10 mouse cellular contexts compared by ENCODE assay signal in genomic region chr11:109621183-109621582, GRCm38 (mm10). TPM values are rescaled to one million over a fixed set of nuclear protein-coding genes. Genes with fewer than 3 reads are reported as not detected.
DNase-seq lines count a peak whose midpoint lies in the region; ATAC-seq and TF ChIP-seq lines count a peak whose summit lies in the region.
"Had no signal": no experiment of that assay in that cellular context is flagged by ENCODE, and none has a peak within 500 bp of the region (broad histone marks: within the 10 kb centered on the region; RNA-seq: fewer than 3 reads in every experiment).

No protein-coding gene starts in this region.

- ATAC-seq in Patski, result peak; percentile 66
- 0 out of 2 replicates have a peak, but pooled peaks have one; percentile 7 for ATAC-seq in lung, embryonic 14.5 days (ENCODE audit: insufficient read depth)

- no peaks in the 10 kb centered on the region for H3K36me3 ChIP-seq in lung, embryonic 14.5 days (ENCODE audit: insufficient read depth)
- H3K36me3 ChIP-seq: embryonic facial prominence, embryonic 12.5 days; limb, embryonic 12.5 days had no signal

- no peak overlapping the region for H3K4me2 ChIP-seq in lung, embryonic 14.5 days
- H3K4me2 ChIP-seq: embryonic facial prominence, embryonic 12.5 days; limb, embryonic 12.5 days had no signal

- H3K9me3 ChIP-seq in lung, embryonic 14.5 days (ENCODE audit: low read depth, low read length), result no peaks in the 10 kb centered on the region
- H3K9me3 ChIP-seq: embryonic facial prominence, embryonic 12.5 days had no signal

- H3K9ac ChIP-seq in lung, embryonic 14.5 days, result no peak overlapping the region
- H3K9ac ChIP-seq: embryonic facial prominence, embryonic 12.5 days; limb, embryonic 12.5 days had no signal

- TF ChIP-seq CTCF in Patski (IDR thresholded peaks at IDR 0.05), result peak; percentile 74
- TF ChIP-seq CTCF in cortical plate, adult 2 months (IDR thresholded peaks at IDR 0.05; ENCODE audit: extremely low read depth, insufficient read depth, low read length), result peak; percentile 35; the same call in 1 of the 2 replicates
- peak; percentile 79 for TF ChIP-seq CTCF in lung, embryonic 14.5 days (IDR thresholded peaks at IDR 0.05; ENCODE audit: low read depth)

- WGBS in lung, embryonic 14.5 days, result 20% methylated on average over 2 of the region's 2 CpGs

- no peak for TF ChIP-seq POLR2A in cortical plate, adult 2 months (IDR thresholded peaks at IDR 0.05; ENCODE audit: extremely low read depth, insufficient read depth, low read length)

- H3K27me3 ChIP-seq in Patski, result no peaks in the 10 kb centered on the region
- no peaks in the 10 kb centered on the region for H3K27me3 ChIP-seq in lung, embryonic 14.5 days (ENCODE audit: insufficient read depth, low read length)
- H3K27me3 ChIP-seq: embryonic facial prominence, embryonic 12.5 days; limb, embryonic 12.5 days had no signal

- no peak overlapping the region for H3K27ac ChIP-seq in cortical plate, adult 2 months (ENCODE audit: insufficient read depth, low read length)
- no peak overlapping the region for H3K27ac ChIP-seq in lung, embryonic 14.5 days (ENCODE audit: low read depth)
- H3K27ac ChIP-seq: embryonic facial prominence, embryonic 12.5 days; limb, embryonic 12.5 days had no signal

- in situ Hi-C loops in Patski (cut with MboI; ENCODE audit: low pct_unique_long_range_greater_than_20kb), result no loop called here

- no peaks in the 10 kb centered on the region for H3K4me1 ChIP-seq in cortical plate, adult 2 months (ENCODE audit: control insufficient read depth, insufficient read depth, low read length)
- H3K4me1 ChIP-seq in lung, embryonic 14.5 days (ENCODE audit: insufficient read depth), result peaks cover 4% of the 10 kb centered on the region; the same call in 1 of the 2 replicates

- DNase-seq in heart, adult 18-20 months, result peak; percentile 42 to 86
- DNase-seq in heart, adult 11 months, result no peak
- peak; percentile 79 for DNase-seq in 416B (ENCODE audit: low read depth)
- no peak for DNase-seq in Patski (ENCODE audit: low read depth, low spot score)
- peak; percentile 60 for DNase-seq in kidney, adult 9 months
- peak; percentile 92 for DNase-seq in lung, embryonic 14.5 days
- DNase-seq in right cerebral cortex, postnatal 4 days, result peak; percentile 74

- CTCF ChIA-PET in Patski (lab: Charles Lee), result interaction anchor here (0.8 to 5.0 kb wide), 21 partner anchors 9 to 663 kb away, joined by 3 to 43 read pairs (median 6); partner anchors contain the start of genes Prkar1a and Wipi1

- no peak overlapping the region for H3K4me3 ChIP-seq in cortical plate, adult 2 months (ENCODE audit: insufficient read depth, low read length)
- H3K4me3 ChIP-seq in lung, embryonic 14.5 days (ENCODE audit: low read depth, low read length), result no peak overlapping the region
- H3K4me3 ChIP-seq: embryonic facial prominence, embryonic 12.5 days; limb, embryonic 12.5 days had no signal

- POLR2A ChIA-PET in Patski (lab: Charles Lee), result interaction anchor here (1.1 to 1.7 kb wide), 2 partner anchors 11 to 32 kb away, joined by 3 to 4 read pairs; no protein-coding TSS in a partner anchor

RNA-seq across cellular contexts. Expression of gene Wipi1, which starts 9.4 kb away (rescaled TPM):
- total RNA-seq in heart, adult 18-20 months (2021), result 100 to 1,000 TPM; 100 to 107 TPM
- polyA plus RNA-seq in Patski (2021), result 36.7 TPM
- 19.6 and 20.2 TPM in 2 replicates for polyA plus RNA-seq in cortical plate, adult 2 months (2012; rRNA removed)
- polyA plus RNA-seq in lung, embryonic 14.5 days (2014; fragmentation: Nextera tagmentation; extraction: Ambion mirVana), result 24.1 and 24.9 TPM in 2 replicates

RNA-seq across cellular contexts. Expression of gene Prkar1a, which starts 28.0 kb away (rescaled TPM):
- total RNA-seq in heart, adult 18-20 months (2021), result 100 to 1,000 TPM; 371 to 461 TPM
- 258 TPM for polyA plus RNA-seq in Patski (2021)
- 415 and 426 TPM in 2 replicates for polyA plus RNA-seq in cortical plate, adult 2 months (2012; rRNA removed)
- polyA plus RNA-seq in lung, embryonic 14.5 days (2014; fragmentation: Nextera tagmentation; extraction: Ambion mirVana), result 408 and 411 TPM in 2 replicates

Comparison
In these comparisons a context has a peak if more than half of its experiments do, and no peak if none do; other contexts are left out.
1. DNase-seq: peak in heart, adult 18-20 months (2 of 2), 416B (single experiment), kidney, adult 9 months (single experiment), lung, embryonic 14.5 days (single experiment) and right cerebral cortex, postnatal 4 days (single experiment); none in heart, adult 11 months (single experiment) and Patski (single experiment).
2. Peak in every context shown above with its lines, with median percentiles within 50 percentile points of each other: CTCF ChIP-seq.